Mouse (Mus musculus) bone marrow, adult 2 months (tissue): ENCODE measurements around the gene Tbx5.

ENCODE experiments used
- CTCF ChIP-seq: fragments of 200-500 bp; IDR thresholded peaks from 2 replicates; pipeline ENCODE4 v1.5.1; 2011; ENCODE audit warnings: low read length, control low read depth; ENCODE audit not compliant: control insufficient read depth, insufficient read depth
- POLR2A ChIP-seq: fragments of 200-500 bp; IDR thresholded peaks from 2 replicates; pipeline ENCODE4 v1.6.1; 2011; ENCODE audit warnings: low read depth, mild to moderate bottlenecking, control low read depth, low read length, borderline replicate concordance; ENCODE audit not compliant: control insufficient read depth

- TF ChIP-seq POLR2A (no peak), CTCF (no peak)
Observed at GRCm38 (mm10) chr5:119837861-119838260, 5.4 kb downstream of the Tbx5 start.
